Mouse (Mus musculus) thymus, postnatal 4 days (tissue): ENCODE data around the gene Gm4894.

Experiments used
- DNase-seq: peaks from one replicate; pipeline ENCODE4 v3.0.0; 2021

The Gm4894 gene

GRCm38 (mm10) chr9:49250231-49250630 lies at the start of gene Gm4894:
Gene Gm4894, plus strand, starts transcription at chr9:49250531.
- peak; percentile 10 for DNase-seq

GRCm38 (mm10) chr9:49206331-49206730 lies 44.0 kb upstream of the Gm4894 start:
- no peak for DNase-seq

GRCm38 (mm10) chr9:49211493-49211892 lies 38.8 kb upstream of the Gm4894 start:
- no peak for DNase-seq

GRCm38 (mm10) chr9:49214734-49215133 lies 35.6 kb upstream of the Gm4894 start:
- no peak for DNase-seq

GRCm38 (mm10) chr9:49217626-49218607 lies 32.4 kb upstream of the Gm4894 start:
- no peak for DNase-seq

GRCm38 (mm10) chr9:49224488-49224887 lies 25.8 kb upstream of the Gm4894 start:
- DNase-seq: no peak

- no peak for DNase-seq
Observed at GRCm38 (mm10) chr9:49227442-49227841, 22.9 kb upstream of the Gm4894 start.

- DNase-seq: no peak
Observed at GRCm38 (mm10) chr9:49229054-49229453, 21.3 kb upstream of the Gm4894 start.

- DNase-seq: peak; percentile 80
Observed at GRCm38 (mm10) chr9:49246839-49247238, 3.5 kb upstream of the Gm4894 start.

GRCm38 (mm10) chr9:49268949-49269348 lies 18.6 kb downstream of the Gm4894 start:
- DNase-seq: no peak

GRCm38 (mm10) chr9:49273566-49273965 lies 23.2 kb downstream of the Gm4894 start:
- DNase-seq: no peak

- no peak for DNase-seq
Observed at GRCm38 (mm10) chr9:49275976-49276375, 25.6 kb downstream of the Gm4894 start.

- DNase-seq: no peak
Observed at GRCm38 (mm10) chr9:49276542-49277334, 26.4 kb downstream of the Gm4894 start.

GRCm38 (mm10) chr9:49295101-49295500 lies 44.8 kb downstream of the Gm4894 start:
- no peak for DNase-seq

- no peak for DNase-seq
Observed at GRCm38 (mm10) chr9:49307576-49307975, 57.2 kb downstream of the Gm4894 start.

GRCm38 (mm10) chr9:49310821-49311220 lies 60.5 kb downstream of the Gm4894 start:
- DNase-seq: no peak

GRCm38 (mm10) chr9:49318638-49319037 lies 68.3 kb downstream of the Gm4894 start:
- DNase-seq: no peak
